Mouse (Mus musculus) lung, postnatal 0 days (tissue): ENCODE data around the gene Kat2a.

ENCODE experiments used
- CTCF ChIP-seq: IDR thresholded peaks from 2 replicates; pipeline ENCODE4 v1.5.1; 2016; ENCODE audit warnings: antibody characterized with exemption, mild to moderate bottlenecking
- EP300 ChIP-seq: IDR thresholded peaks from 2 replicates; pipeline ENCODE4 v1.6.1; 2016; ENCODE audit warnings: antibody characterized with exemption, mild to moderate bottlenecking, control low read depth

GRCm38 (mm10) chr11:100722493-100723028 lies 10.3 kb upstream of the Kat2a start:
- TF ChIP-seq EP300 (no peak), CTCF (no peak)
